Mouse (Mus musculus) hindbrain, embryonic 16.5 days (tissue): ENCODE results near the gene Gab2. TPM values are rescaled to one million over a fixed set of nuclear protein-coding genes. Genes with fewer than 3 reads are reported as not detected.

ENCODE experiments used
- ATAC-seq: fragments of 200-750 bp; cut with Nextera tagmentation; 2 replicates; pipeline ENCODE4 v1.8.0; 2017; ENCODE audit warnings: moderate TSS enrichment, moderate library complexity
- H3K27ac ChIP-seq: fragments of 300-500 bp; sonication (generic); 2 replicates; pipeline ENCODE4 v1.5.1; 2014; ENCODE audit warnings: low read depth, mild to moderate bottlenecking, control low read depth, low read length, moderate library complexity
- H3K27me3 ChIP-seq: fragments of 300-500 bp; sonication (generic); replicated peaks from 2 replicates; pipeline ENCODE4 v1.6.1; 2014; ENCODE audit warnings: low read length; ENCODE audit not compliant: control insufficient read depth, insufficient read depth
- H3K36me3 ChIP-seq: fragments of 300-500 bp; sonication (generic); 2 replicates; pipeline ENCODE4 v1.6.1; 2014; ENCODE audit warnings: mild to moderate bottlenecking, low read length, moderate library complexity, mixed read lengths; ENCODE audit not compliant: control insufficient read depth, insufficient read depth
- H3K4me1 ChIP-seq: fragments of 300-500 bp; sonication (generic); 2 replicates; pipeline ENCODE4 v1.6.1; 2014; ENCODE audit warnings: low read depth, low read length; ENCODE audit not compliant: control insufficient read depth, insufficient read depth
- H3K4me2 ChIP-seq: fragments of 300-500 bp; sonication (generic); 2 replicates; pipeline ENCODE4 v1.6.1; 2014; ENCODE audit warnings: mild to moderate bottlenecking, low read length, control low read depth, moderate library complexity
- H3K4me3 ChIP-seq: fragments of 300-500 bp; sonication (generic); 2 replicates; pipeline ENCODE4 v1.5.1; 2014; ENCODE audit warnings: mild to moderate bottlenecking, low read length, control low read depth, moderate library complexity
- H3K9ac ChIP-seq: fragments of 300-500 bp; sonication (generic); 2 replicates; pipeline ENCODE4 v1.6.1; 2014; ENCODE audit warnings: low read depth, mild to moderate bottlenecking, control low read depth, low read length, moderate library complexity
- H3K9me3 ChIP-seq: fragments of 300-500 bp; sonication (generic); 2 replicates; pipeline ENCODE4 v1.6.1; 2014; ENCODE audit warnings: mild to moderate bottlenecking, low read length, moderate library complexity; ENCODE audit not compliant: control insufficient read depth
- WGBS: fragments of 180-500 bp; shearing (Covaris S2); extraction: QIAGEN DNeasy Blood & Tissue Kit; methylation state at CpG from one replicate; pipeline ENCODE4 v1.1.7; 2014; 5-methylcytosine and 5-hydroxymethylcytosine counted together
- polyA plus RNA-seq: library from polyadenylated mRNA; unstranded; fragments of >200 nt; fragmentation: Nextera tagmentation; extraction: Ambion mirVana; gene quantifications from 2 replicates; pipeline ENCODE4 v1.2.1, GENCODE M21; 2015

Gab2 gene
- polyA plus RNA-seq, 1 experiment from 2014 or later, result 14.1 TPM

DNA sequence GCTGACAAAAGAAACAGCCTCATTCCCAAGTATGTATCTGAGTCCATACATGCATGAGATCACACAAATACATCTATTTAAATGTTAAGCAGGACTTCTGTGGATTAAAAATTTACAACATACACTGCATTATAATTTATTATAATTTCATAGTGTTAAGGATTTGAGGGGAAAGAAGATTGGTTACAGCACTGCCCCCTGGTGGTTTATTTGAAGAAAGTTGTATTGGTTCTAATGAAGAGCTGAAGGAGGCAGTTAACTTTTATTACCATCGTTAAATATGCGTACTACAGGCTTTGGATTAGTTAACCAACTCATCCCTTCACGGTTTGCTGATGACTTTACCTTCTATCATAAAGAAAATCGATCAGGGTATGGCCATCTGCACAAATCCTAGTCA is 3.9 kb downstream of the Gab2 start:
- peaks cover 9% of the 10 kb centered on the region for H3K4me1 ChIP-seq
- WGBS, result 10% methylated on average over 4 of the region's 4 CpGs
- H3K9ac ChIP-seq, result no peak overlapping the region
- no peak overlapping the region for H3K4me3 ChIP-seq
- no peaks in the 10 kb centered on the region for H3K36me3 ChIP-seq
- no peak overlapping the region for H3K27ac ChIP-seq
- no peak for ATAC-seq
- no peaks in the 10 kb centered on the region for H3K9me3 ChIP-seq
- H3K4me2 ChIP-seq, result no peak overlapping the region
- H3K27me3 ChIP-seq, result no peaks in the 10 kb centered on the region

DNA sequence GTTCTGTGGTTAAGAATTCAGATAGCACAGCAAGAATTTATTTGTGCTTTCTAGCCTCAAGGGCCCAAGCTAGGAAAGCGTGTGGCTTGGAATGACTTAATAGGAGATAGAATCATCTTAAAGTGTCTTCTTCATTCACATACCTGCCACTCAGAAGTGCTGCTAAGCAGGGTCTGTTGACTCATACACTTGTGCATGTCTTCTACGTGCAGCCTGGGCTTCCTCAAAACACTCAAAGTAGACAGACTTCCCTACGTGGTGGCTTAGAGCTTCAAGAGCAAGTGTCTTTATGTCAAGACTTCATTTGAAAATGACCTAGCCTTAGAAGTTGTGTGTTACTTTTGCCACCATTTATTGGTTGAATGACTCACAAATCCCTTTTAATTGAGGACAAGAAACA is 12.9 kb downstream of the Gab2 start:
- Histone ChIP-seq H3K36me3 (no peaks in the 10 kb centered on the region), H3K4me2 (no peak overlapping the region), H3K9me3 (no peaks in the 10 kb centered on the region), H3K4me1 (no peaks in the 10 kb centered on the region), H3K27me3 (no peaks in the 10 kb centered on the region), H3K4me3 (no peak overlapping the region), H3K27ac (no peak overlapping the region), H3K9ac (no peak overlapping the region)
- no peak for ATAC-seq
- WGBS, result 88% methylated on average over 3 of the region's 3 CpGs

DNA sequence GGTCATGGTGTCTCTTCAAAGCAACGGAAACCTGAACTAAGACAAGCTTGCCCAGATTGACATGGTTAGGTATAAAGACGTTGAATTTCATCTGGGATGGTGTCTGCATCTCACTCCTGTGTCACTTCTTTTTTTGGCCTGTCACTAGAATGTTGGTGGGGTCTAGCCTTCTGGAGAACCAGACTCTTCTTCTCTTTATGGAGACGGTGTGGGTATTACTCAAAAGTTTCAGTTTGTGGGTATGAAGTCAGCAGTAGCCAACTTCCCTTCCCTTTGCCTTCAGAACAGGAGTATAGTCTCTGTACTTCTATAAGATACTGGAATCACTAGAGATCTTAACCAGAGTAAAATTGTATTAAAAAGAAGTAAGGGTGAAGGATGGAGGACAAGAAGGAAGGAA is 26.7 kb downstream of the Gab2 start:
- WGBS, result 94% methylated on average over 3 of the region's 3 CpGs
- no peak overlapping the region for H3K4me3 ChIP-seq
- no peak for ATAC-seq

DNA sequence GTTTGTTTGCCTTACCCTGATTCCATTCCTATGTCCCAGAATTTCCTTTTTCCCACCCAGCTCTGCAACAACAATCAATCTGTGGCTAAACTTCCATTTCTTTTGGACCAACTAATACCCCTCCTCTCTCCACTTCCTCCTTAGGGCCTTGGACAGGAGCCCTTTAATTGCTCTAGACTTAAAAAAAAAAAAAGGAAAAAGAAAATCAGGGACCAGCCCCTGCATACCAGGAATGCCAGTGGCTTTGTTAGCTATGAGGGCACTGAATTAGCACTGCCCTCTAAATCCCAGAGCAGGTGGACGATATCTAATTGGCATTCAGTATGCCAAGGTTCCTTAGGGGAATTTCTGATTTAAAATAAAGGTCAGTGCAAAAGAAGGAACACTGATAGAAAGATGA is 47.6 kb downstream of the Gab2 start:
- WGBS, result 17% methylated on average over 1 of the region's 1 CpGs
- Histone ChIP-seq H3K9me3 (no peaks in the 10 kb centered on the region; the same call in 1 of the 2 replicates), H3K9ac (no peak overlapping the region), H3K4me2 (no peak overlapping the region), H3K27me3 (no peaks in the 10 kb centered on the region), H3K27ac (no peak overlapping the region), H3K36me3 (no peaks in the 10 kb centered on the region), H3K4me3 (no peak overlapping the region), H3K4me1 (no peaks in the 10 kb centered on the region)
- ATAC-seq, result no peak

More for the DNA sequence above, 26.7 kb downstream of the Gab2 start:
- Histone ChIP-seq H3K27ac (no peak overlapping the region), H3K4me1 (no peaks in the 10 kb centered on the region), H3K9me3 (no peaks in the 10 kb centered on the region), H3K9ac (no peak overlapping the region), H3K27me3 (no peaks in the 10 kb centered on the region), H3K36me3 (no peaks in the 10 kb centered on the region), H3K4me2 (no peak overlapping the region)

DNA sequence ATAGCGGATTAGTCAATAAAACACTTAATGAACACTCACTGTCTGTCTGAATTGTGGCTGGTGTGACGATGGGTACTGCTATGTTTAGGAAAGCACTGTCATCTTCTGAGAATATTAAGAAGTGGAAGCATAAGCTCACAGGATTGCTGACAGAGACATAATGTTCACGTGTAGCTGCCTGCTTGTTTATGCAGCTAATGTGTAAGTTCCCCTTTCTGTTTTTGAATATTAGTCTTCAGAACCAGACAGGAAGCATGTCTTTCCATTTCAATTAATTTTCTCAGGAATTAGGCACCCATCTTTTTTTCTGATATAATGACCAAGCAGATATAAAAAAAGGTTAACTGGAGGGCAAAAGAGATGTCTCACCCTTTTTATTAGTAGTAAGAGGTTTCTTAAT is 55.1 kb downstream of the Gab2 start:
- Histone ChIP-seq H3K9ac (no peak overlapping the region), H3K27ac (no peak overlapping the region), H3K4me3 (no peak overlapping the region), H3K4me1 (no peaks in the 10 kb centered on the region), H3K9me3 (peaks cover 4% of the 10 kb centered on the region), H3K27me3 (no peaks in the 10 kb centered on the region), H3K36me3 (no peaks in the 10 kb centered on the region; the same call in 1 of the 2 replicates), H3K4me2 (no peak overlapping the region)
- no peak for ATAC-seq
- WGBS, result 71% methylated on average over 3 of the region's 3 CpGs

DNA sequence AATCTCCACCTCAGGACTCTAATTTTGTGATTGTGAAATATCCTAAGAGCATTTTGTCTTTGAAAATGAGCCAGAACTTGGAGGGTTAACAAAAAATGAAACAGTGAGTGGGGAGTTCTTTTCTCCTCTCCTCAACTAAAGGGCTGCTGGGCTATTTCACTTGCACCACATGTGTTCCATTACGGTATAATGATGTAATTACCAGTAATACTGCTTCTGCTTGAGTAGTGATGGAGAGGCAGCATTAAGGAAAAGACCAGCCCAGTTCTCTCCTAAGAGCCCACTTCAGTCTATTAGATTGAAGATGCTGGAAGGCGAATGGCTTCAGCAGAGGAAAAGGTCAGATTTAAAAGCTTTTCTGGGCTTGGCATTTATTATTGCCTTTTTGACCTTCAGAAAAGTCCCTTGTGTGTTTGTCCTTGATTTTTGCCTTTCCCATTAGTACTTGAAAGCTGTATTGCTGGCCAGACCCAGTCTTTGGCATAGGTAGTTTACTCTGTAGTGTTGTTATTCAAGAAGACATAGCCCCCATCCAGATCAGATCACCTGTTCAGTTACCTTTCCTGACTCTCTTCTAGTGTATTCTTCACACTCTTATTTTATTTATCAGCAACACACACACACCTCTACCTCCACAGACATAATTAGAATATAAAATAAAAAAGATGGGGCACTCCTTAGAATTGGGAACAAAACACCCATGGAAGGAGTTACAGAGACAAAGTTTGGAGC is 69.9 kb downstream of the Gab2 start:
- 48% methylated on average over 2 of the region's 2 CpGs for WGBS

DNA sequence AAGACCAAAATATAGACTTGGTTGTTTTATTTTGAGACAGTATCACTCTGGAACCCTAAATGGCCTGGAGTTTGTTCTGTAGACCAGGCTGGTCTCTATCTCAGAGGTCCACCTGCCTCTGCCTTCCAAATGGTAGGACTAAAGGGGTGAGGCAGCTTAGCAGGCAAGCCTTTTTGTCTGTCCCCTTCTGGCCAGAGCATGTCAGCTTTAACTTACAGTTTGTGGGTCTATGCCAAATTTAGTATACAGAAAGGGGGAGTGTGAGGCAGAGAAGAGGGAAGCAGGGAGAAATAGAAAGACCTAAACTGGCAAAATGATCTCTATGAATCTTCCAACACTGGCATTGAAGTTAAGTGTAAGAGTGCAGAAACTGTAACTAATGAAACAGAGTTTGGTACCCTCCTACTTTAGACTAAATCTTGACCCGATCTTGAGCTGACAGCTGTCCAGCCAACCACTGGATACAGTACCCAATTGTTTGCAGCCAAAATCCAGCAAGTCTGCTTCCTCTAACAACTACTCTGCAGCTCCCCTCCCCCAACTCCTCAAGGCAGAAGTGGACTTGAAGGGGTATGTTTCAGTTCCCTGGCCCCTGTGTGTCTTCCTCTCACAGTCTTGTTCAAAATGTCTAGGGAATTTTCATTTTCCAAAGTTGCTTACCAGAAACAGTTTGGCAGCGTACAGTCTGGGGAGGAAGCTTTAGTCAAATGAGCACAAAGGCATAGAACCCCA is 73.5 kb downstream of the Gab2 start:
- 63% methylated on average over 2 of the region's 2 CpGs for WGBS
- Histone ChIP-seq H3K4me3 (no peak overlapping the region), H3K27me3 (no peaks in the 10 kb centered on the region), H3K4me2 (no peak overlapping the region), H3K4me1 (no peaks in the 10 kb centered on the region; the same call in 1 of the 2 replicates), H3K9ac (no peak overlapping the region), H3K27ac (no peak overlapping the region), H3K9me3 (no peaks in the 10 kb centered on the region), H3K36me3 (no peaks in the 10 kb centered on the region)
- no peak for ATAC-seq

More for the DNA sequence above, 69.9 kb downstream of the Gab2 start:
- no peak overlapping the region for H3K4me2 ChIP-seq
- H3K27ac ChIP-seq, result no peak overlapping the region
- peak; percentile 76 for ATAC-seq
- H3K4me1 ChIP-seq, result no peaks in the 10 kb centered on the region; the same call in 1 of the 2 replicates
- H3K27me3 ChIP-seq, result no peaks in the 10 kb centered on the region
- H3K36me3 ChIP-seq, result no peaks in the 10 kb centered on the region
- no peak overlapping the region for H3K4me3 ChIP-seq
- H3K9me3 ChIP-seq, result no peaks in the 10 kb centered on the region
- no peak overlapping the region for H3K9ac ChIP-seq

DNA sequence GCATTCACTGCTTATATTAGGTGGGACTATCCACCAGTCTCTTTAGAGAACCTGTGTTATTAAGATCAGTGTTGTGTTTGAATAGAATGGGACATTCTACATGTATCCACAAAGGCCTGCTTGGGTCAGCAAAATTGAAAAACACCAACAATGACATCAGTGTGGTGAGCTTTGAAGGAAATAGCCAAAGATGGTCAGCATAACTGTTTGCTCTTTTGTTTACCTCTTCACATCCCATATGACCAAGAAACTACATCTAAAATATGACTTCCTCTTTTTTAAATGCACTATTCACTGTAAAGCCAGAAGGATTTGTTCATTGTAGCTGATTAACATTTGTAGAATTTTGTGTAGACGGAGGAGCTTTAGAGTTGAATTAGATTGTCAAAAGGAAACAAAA is 82.9 kb downstream of the Gab2 start:
- Histone ChIP-seq H3K36me3 (no peaks in the 10 kb centered on the region), H3K9me3 (no peaks in the 10 kb centered on the region)

DNA sequence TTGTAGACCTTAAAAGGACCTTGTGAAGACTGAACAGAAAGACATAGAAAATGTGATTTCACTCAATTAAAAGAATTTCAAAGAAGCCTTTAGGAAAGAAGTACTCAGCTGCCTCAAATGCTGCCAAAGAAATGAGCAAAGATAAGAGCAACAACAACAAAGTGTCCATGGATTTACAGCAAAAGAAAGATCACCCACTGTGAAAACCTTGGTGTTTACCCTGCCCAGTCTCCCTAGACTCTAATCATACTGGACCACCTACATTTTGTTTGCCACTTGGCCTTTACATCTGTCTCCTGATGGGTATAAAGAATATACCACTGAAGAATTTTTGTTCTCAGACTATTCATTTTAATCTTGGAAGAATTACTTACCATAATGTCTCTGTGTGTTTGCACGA is 89.7 kb downstream of the Gab2 start:
- Histone ChIP-seq H3K4me2 (no peak overlapping the region), H3K36me3 (no peaks in the 10 kb centered on the region), H3K27me3 (no peaks in the 10 kb centered on the region), H3K27ac (no peak overlapping the region), H3K9me3 (no peaks in the 10 kb centered on the region), H3K9ac (no peak overlapping the region), H3K4me1 (no peaks in the 10 kb centered on the region), H3K4me3 (no peak overlapping the region)
- WGBS, result 93% methylated on average over 1 of the region's 1 CpGs
- no peak for ATAC-seq

More for the DNA sequence above, 82.9 kb downstream of the Gab2 start:
- no peaks in the 10 kb centered on the region for H3K27me3 ChIP-seq
- no peak overlapping the region for H3K4me2 ChIP-seq
- no peak for ATAC-seq
- no peak overlapping the region for H3K27ac ChIP-seq
- no peak overlapping the region for H3K9ac ChIP-seq
- H3K4me1 ChIP-seq, result no peaks in the 10 kb centered on the region
- H3K4me3 ChIP-seq, result no peak overlapping the region
- WGBS, result 57% methylated on average over 1 of the region's 1 CpGs
